Mouse (Mus musculus) myocyte (in vitro differentiated cells): ENCODE measurements at regions not wholly inside any gene's neighbourhood (a gene's known extent, or its start where the extent isn't known, plus 50 kb on each side); places are given as distances from the start of the nearest gene placed in this dataset.

Experiments
- H3K27me3 ChIP-seq: one replicate; pipeline ENCODE4 v1.6.1; 2011; ENCODE audit not compliant: control insufficient read depth, insufficient read depth, insufficient read length
- H3K36me3 ChIP-seq: one replicate; pipeline ENCODE4 v1.6.1; 2011; ENCODE audit not compliant: control insufficient read depth, insufficient read depth
- H3K4me2 ChIP-seq: one replicate; pipeline ENCODE4 v1.6.1; 2011; ENCODE audit warnings: low read depth, control low read depth
- H3K4me3 ChIP-seq: one replicate; pipeline ENCODE4 v1.5.1; 2011; ENCODE audit warnings: mild to moderate bottlenecking, control low read depth, moderate library complexity
- H3K79me2 ChIP-seq: one replicate; pipeline ENCODE4 v1.6.1; 2011; ENCODE audit not compliant: control insufficient read depth, insufficient read depth
- H3ac ChIP-seq: one replicate; pipeline ENCODE4 v1.6.1; 2011; ENCODE audit not compliant: control insufficient read depth, insufficient read length
- CEBPB ChIP-seq: IDR thresholded peaks from 2 replicates; pipeline ENCODE4 v1.6.1; 2011; ENCODE audit warnings: mild to moderate bottlenecking, moderate library complexity; ENCODE audit not compliant: poor library complexity, insufficient read depth, severe bottlenecking
- E2F4 ChIP-seq: IDR thresholded peaks from one replicate; pipeline ENCODE4 v1.6.1; 2011; ENCODE audit warnings: mild to moderate bottlenecking, control low read depth, moderate library complexity; ENCODE audit not compliant: insufficient read depth
- MAX ChIP-seq: IDR thresholded peaks from one replicate; pipeline ENCODE4 v1.6.1; 2011; ENCODE audit warnings: low read depth, mild to moderate bottlenecking, control low read depth
- MYOD1 ChIP-seq, 3 experiments: IDR thresholded peaks; one replicate each; pipeline ENCODE4 v1.6.1; 2011; ENCODE audit warnings: control low read depth in 2 of 3, low read depth in 2 of 3, mild to moderate bottlenecking in 2 of 3, moderate library complexity in 1 of 3; ENCODE audit not compliant: insufficient read length in 2 of 3, control insufficient read depth in 1 of 3
- MYOG ChIP-seq, 3 experiments: IDR thresholded peaks; one replicate each; pipeline ENCODE4 v1.6.1; 2011; ENCODE audit warnings: control low read depth in 2 of 3, low read depth in 2 of 3, mild to moderate bottlenecking in 2 of 3; ENCODE audit not compliant: insufficient read length in 2 of 3, control insufficient read depth in 1 of 3, insufficient read depth in 1 of 3
- POLR2A ChIP-seq: IDR thresholded peaks from one replicate; pipeline ENCODE4 v1.6.1; 2011; ENCODE audit warnings: low read depth, mild to moderate bottlenecking, control low read depth, moderate library complexity; ENCODE audit not compliant: insufficient read length
- POLR2AphosphoS2 ChIP-seq: IDR thresholded peaks from one replicate; pipeline ENCODE4 v1.6.1; 2011; ENCODE audit warnings: low read depth, control low read depth; ENCODE audit not compliant: insufficient read length
- REST ChIP-seq: IDR thresholded peaks from one replicate; pipeline ENCODE4 v1.6.1; 2011; ENCODE audit warnings: mild to moderate bottlenecking, control low read depth, moderate library complexity; ENCODE audit not compliant: insufficient read depth, insufficient read length
- SRF ChIP-seq: IDR thresholded peaks from one replicate; pipeline ENCODE4 v1.6.1; 2011; ENCODE audit warnings: low read depth; ENCODE audit not compliant: control insufficient read depth, insufficient read length
- TCF12 ChIP-seq: IDR thresholded peaks from one replicate; pipeline ENCODE4 v1.6.1; 2011; ENCODE audit warnings: mild to moderate bottlenecking, control low read depth; ENCODE audit not compliant: poor library complexity, insufficient read depth, severe bottlenecking
- TCF3 ChIP-seq: IDR thresholded peaks from one replicate; pipeline ENCODE4 v1.6.1; 2011; ENCODE audit warnings: low read depth, control low read depth; ENCODE audit not compliant: insufficient read length
- USF1 ChIP-seq: IDR thresholded peaks from one replicate; pipeline ENCODE4 v1.6.1; 2011; ENCODE audit warnings: low read depth, mild to moderate bottlenecking, control low read depth, moderate library complexity

GRCm38 (mm10) chr10:44607334-44607851, 79.1 kb upstream of the Prdm1 start:
- H3ac ChIP-seq: no peak overlapping the region
- no peak overlapping the region for H3K4me2 ChIP-seq
- no peaks in the 10 kb centered on the region for H3K27me3 ChIP-seq
- H3K4me3 ChIP-seq: no peak overlapping the region
- H3K79me2 ChIP-seq: no peaks in the 10 kb centered on the region
- no peak for TF ChIP-seq POLR2AphosphoS2
- no peaks in the 10 kb centered on the region for H3K36me3 ChIP-seq

- no peaks in the 10 kb centered on the region for H3K36me3 ChIP-seq
- no peak for TF ChIP-seq SRF
- TF ChIP-seq MYOG (IDR thresholded peaks at IDR 0.05; ENCODE audit: control insufficient read depth in 1 of 3, insufficient read depth in 1 of 3, insufficient read length in 2 of 3, low read depth in 2 of 3): no peak
- TF ChIP-seq MAX: no peak
- no peak for TF ChIP-seq MYOD1 (IDR thresholded peaks at IDR 0.05; ENCODE audit: control insufficient read depth in 1 of 3, insufficient read length in 2 of 3, low read depth in 2 of 3)
- no peak for TF ChIP-seq TCF3
- no peak for TF ChIP-seq E2F4
- TF ChIP-seq POLR2A: no peak
- no peak for TF ChIP-seq REST
- TF ChIP-seq POLR2AphosphoS2: no peak
- no peak overlapping the region for H3ac ChIP-seq
These were observed 76.2 kb upstream of the Prdm1 start for GRCm38 (mm10) chr10:44604512-44604911.

GRCm38 (mm10) chr10:44603461-44603860, 75.2 kb upstream of the Prdm1 start:
- H3K36me3 ChIP-seq: no peaks in the 10 kb centered on the region
- no peaks in the 10 kb centered on the region for H3K79me2 ChIP-seq
- no peak overlapping the region for H3K4me2 ChIP-seq
- H3K4me3 ChIP-seq: no peak overlapping the region
- no peak overlapping the region for H3ac ChIP-seq
- no peak for TF ChIP-seq SRF
- no peaks in the 10 kb centered on the region for H3K27me3 ChIP-seq

More at GRCm38 (mm10) chr10:44604512-44604911, 76.2 kb upstream of the Prdm1 start:
- Histone ChIP-seq H3K79me2 (no peaks in the 10 kb centered on the region), H3K4me2 (no peak overlapping the region), H3K27me3 (no peaks in the 10 kb centered on the region), H3K4me3 (no peak overlapping the region)

- no peaks in the 10 kb centered on the region for H3K36me3 ChIP-seq
These were observed 73.2 kb upstream of the Prdm1 start for GRCm38 (mm10) chr10:44601550-44601949.

GRCm38 (mm10) chr10:44599964-44600334, 71.6 kb upstream of the Prdm1 start:
- Histone ChIP-seq H3K4me2 (no peak overlapping the region), H3K27me3 (no peaks in the 10 kb centered on the region)
- TF ChIP-seq MYOG (IDR thresholded peaks at IDR 0.05; ENCODE audit: control insufficient read depth in 1 of 3, insufficient read depth in 1 of 3, insufficient read length in 2 of 3, low read depth in 2 of 3): no peak
- no peak for TF ChIP-seq CEBPB
- no peak for TF ChIP-seq E2F4
- no peak for TF ChIP-seq POLR2A
- TF ChIP-seq TCF12: no peak
- no peak for TF ChIP-seq REST
- TF ChIP-seq SRF: no peak
- TF ChIP-seq USF1: no peak
- TF ChIP-seq POLR2AphosphoS2: no peak
- TF ChIP-seq MAX: no peak
- no peak for TF ChIP-seq MYOD1 (IDR thresholded peaks at IDR 0.05; ENCODE audit: control insufficient read depth in 1 of 3, insufficient read length in 2 of 3, low read depth in 2 of 3)
- TF ChIP-seq TCF3: no peak

More at GRCm38 (mm10) chr10:44601550-44601949, 73.2 kb upstream of the Prdm1 start:
- H3K4me3 ChIP-seq: no peak overlapping the region
- TF ChIP-seq SRF: no peak
- TF ChIP-seq TCF3: no peak
- no peaks in the 10 kb centered on the region for H3K79me2 ChIP-seq
- no peaks in the 10 kb centered on the region for H3K27me3 ChIP-seq
- H3ac ChIP-seq: no peak overlapping the region
- no peak overlapping the region for H3K4me2 ChIP-seq

GRCm38 (mm10) chr10:44599331-44599963, 71.1 kb upstream of the Prdm1 start:
- no peak overlapping the region for H3K4me2 ChIP-seq
- no peaks in the 10 kb centered on the region for H3K27me3 ChIP-seq

More at GRCm38 (mm10) chr10:44599964-44600334, 71.6 kb upstream of the Prdm1 start:
- H3K4me3 ChIP-seq: no peak overlapping the region
- H3ac ChIP-seq: no peak overlapping the region
- no peaks in the 10 kb centered on the region for H3K36me3 ChIP-seq
- no peaks in the 10 kb centered on the region for H3K79me2 ChIP-seq

More at GRCm38 (mm10) chr10:44599331-44599963, 71.1 kb upstream of the Prdm1 start:
- Histone ChIP-seq H3K79me2 (no peaks in the 10 kb centered on the region), H3ac (no peak overlapping the region), H3K36me3 (no peaks in the 10 kb centered on the region), H3K4me3 (no peak overlapping the region)
- no peak for TF ChIP-seq MAX
- TF ChIP-seq POLR2AphosphoS2: no peak
- TF ChIP-seq SRF: no peak
- no peak for TF ChIP-seq TCF3
- TF ChIP-seq CEBPB: no peak
- TF ChIP-seq E2F4: no peak
- no peak for TF ChIP-seq TCF12
- TF ChIP-seq REST: no peak
- no peak for TF ChIP-seq USF1
- no peak for TF ChIP-seq MYOG (IDR thresholded peaks at IDR 0.05; ENCODE audit: control insufficient read depth in 1 of 3, insufficient read depth in 1 of 3, insufficient read length in 2 of 3, low read depth in 2 of 3)
- no peak for TF ChIP-seq MYOD1 (IDR thresholded peaks at IDR 0.05; ENCODE audit: control insufficient read depth in 1 of 3, insufficient read length in 2 of 3, low read depth in 2 of 3)
